Mouse (Mus musculus): Measurements from ENCODE around the gene Eif4a3. TPM values are rescaled to one million over a fixed set of nuclear protein-coding genes. Genes with fewer than 3 reads are reported as not detected.
A peak's percentile ranks its signal among the peaks of the same experiment; 100 is the strongest.
"Not testable (repeated sequence)": the region's sequence is repeated elsewhere in the genome, so short reads cannot be mapped to it uniquely, and the experiment has no call there.

Gene Eif4a3
- polyA plus RNA-seq, 1 experiment from 2014 or later: 207 TPM

- H3K9ac ChIP-seq (replicated peaks; ENCODE audit: low read depth): no peak overlapping the region
- no peaks in the 10 kb centered on the region for H3K36me3 ChIP-seq (ENCODE audit: insufficient read depth, low read length)
- TF ChIP-seq EP300 (IDR thresholded peaks at IDR 0.05) (no peak), CTCF (IDR thresholded peaks at IDR 0.05) (no peak)
- no peaks in the 10 kb centered on the region for H3K9me3 ChIP-seq (ENCODE audit: low read length)
- no peak overlapping the region for H3K27ac ChIP-seq (ENCODE audit: low read length)
- WGBS: 47% methylated on average over 9 of the region's 9 CpGs
- no peaks in the 10 kb centered on the region for H3K4me1 ChIP-seq (ENCODE audit: insufficient read depth, low read depth, low read length)
- DNase-seq (ENCODE audit: low spot score) (no peak), ATAC-seq (no peak)
- H3K4me2 ChIP-seq (replicated peaks; ENCODE audit: low read depth, low read length): peak overlapping the region; percentile 23
- H3K4me3 ChIP-seq (ENCODE audit: low read depth, low read length): no peak overlapping the region
- H3K27me3 ChIP-seq (replicated peaks; ENCODE audit: insufficient read depth, low read length): no peaks in the 10 kb centered on the region
These were observed 41.7 kb downstream of the Eif4a3 start for GRCm38 (mm10) chr11:119258216-119258571.

DNA sequence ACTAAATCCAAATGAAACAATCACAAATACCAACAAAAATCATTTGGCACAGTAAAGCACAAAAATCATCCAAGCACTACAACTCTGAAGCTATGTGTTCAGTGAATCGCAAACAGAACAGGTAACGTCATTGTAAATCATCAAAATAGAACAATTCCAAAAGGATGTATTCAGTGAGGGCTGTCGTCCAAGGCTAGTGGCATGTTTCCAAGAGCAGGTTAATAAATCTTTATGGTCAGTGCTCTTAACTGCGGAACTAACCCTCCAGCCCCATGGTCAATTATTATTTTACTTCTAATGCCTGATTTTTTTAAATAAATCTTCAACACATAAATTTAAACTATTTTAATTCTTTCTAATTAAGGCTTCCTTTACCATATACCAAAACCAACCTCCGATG lies 43.3 kb downstream of the Eif4a3 start:
- WGBS: 58% methylated on average over 5 of the region's 5 CpGs
- not testable (repeated sequence) for ATAC-seq; H3K36me3 ChIP-seq (ENCODE audit: insufficient read depth, low read length); H3K4me1 ChIP-seq (ENCODE audit: insufficient read depth, low read depth, low read length); DNase-seq (ENCODE audit: low spot score); H3K4me2 ChIP-seq (replicated peaks; ENCODE audit: low read depth, low read length); H3K9me3 ChIP-seq (ENCODE audit: low read length); H3K27me3 ChIP-seq (replicated peaks; ENCODE audit: insufficient read depth, low read length); H3K4me3 ChIP-seq (ENCODE audit: low read depth, low read length); H3K27ac ChIP-seq (ENCODE audit: low read length); H3K9ac ChIP-seq (replicated peaks; ENCODE audit: low read depth)

DNA sequence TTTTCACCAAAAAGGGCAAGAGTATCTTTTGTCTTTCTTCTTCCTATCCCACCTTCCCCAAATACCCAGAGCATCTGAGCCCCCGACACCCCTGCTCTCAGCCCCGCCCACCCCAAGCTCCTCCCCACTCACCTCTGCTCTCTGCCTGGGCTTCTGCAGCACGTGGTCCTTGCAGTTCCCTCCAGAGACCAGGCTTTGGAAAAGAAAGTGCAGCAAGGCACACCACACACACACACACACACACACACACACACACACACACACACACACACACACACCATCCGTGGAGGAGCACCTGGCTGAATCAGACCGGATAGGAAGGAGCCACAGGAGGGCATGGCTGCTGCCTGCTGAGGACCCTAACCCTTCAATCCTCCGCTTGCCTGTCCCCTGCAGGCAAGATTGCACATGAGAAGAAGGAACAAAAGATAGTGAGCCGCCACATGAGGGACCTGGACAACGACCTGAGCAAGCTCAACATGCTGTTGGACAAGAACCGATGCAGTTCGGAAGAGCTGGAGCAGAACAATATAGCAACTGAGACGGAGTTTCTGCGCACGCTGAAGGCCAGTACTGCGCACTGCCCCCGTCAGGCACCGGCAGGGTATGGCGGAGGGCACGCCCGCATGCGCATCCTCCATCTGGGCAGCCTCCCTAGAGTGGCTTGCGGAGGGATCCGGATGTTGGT lies 46.9 kb downstream of the Eif4a3 start:
- H3K9ac ChIP-seq (replicated peaks; ENCODE audit: low read depth): no peak overlapping the region

GRCm38 (mm10) chr11:119250998-119251397 lies 48.9 kb downstream of the Eif4a3 start:
- Histone ChIP-seq H3K27me3 (replicated peaks; ENCODE audit: insufficient read depth, low read length) (no peaks in the 10 kb centered on the region), H3K27ac (ENCODE audit: low read length) (no peak overlapping the region), H3K36me3 (ENCODE audit: insufficient read depth, low read length) (no peaks in the 10 kb centered on the region), H3K4me2 (replicated peaks; ENCODE audit: low read depth, low read length) (no peak overlapping the region), H3K4me1 (ENCODE audit: insufficient read depth, low read depth, low read length) (0 out of 2 replicates have a peak, but pooled peaks cover 2% of the 10 kb centered on the region), H3K4me3 (ENCODE audit: low read depth, low read length) (no peak overlapping the region), H3K9ac (replicated peaks; ENCODE audit: low read depth) (no peak overlapping the region), H3K9me3 (ENCODE audit: low read length) (no peaks in the 10 kb centered on the region)
- no peak for DNase-seq (ENCODE audit: low spot score)
- no peak for ATAC-seq
- TF ChIP-seq CTCF (IDR thresholded peaks at IDR 0.05): no peak
- TF ChIP-seq EP300 (IDR thresholded peaks at IDR 0.05): no peak
- WGBS: 45% methylated on average over 17 of the region's 17 CpGs

More for the DNA sequence above, 46.9 kb downstream of the Eif4a3 start:
- peak; percentile 59 for ATAC-seq
- 7% methylated on average over 20 of the region's 22 CpGs for WGBS
- Histone ChIP-seq H3K36me3 (ENCODE audit: insufficient read depth, low read length) (no peaks in the 10 kb centered on the region), H3K9me3 (ENCODE audit: low read length) (no peaks in the 10 kb centered on the region), H3K4me3 (ENCODE audit: low read depth, low read length) (no peak overlapping the region), H3K4me1 (ENCODE audit: insufficient read depth, low read depth, low read length) (0 out of 2 replicates have a peak, but pooled peaks cover 2% of the 10 kb centered on the region), H3K4me2 (replicated peaks; ENCODE audit: low read depth, low read length) (peak overlapping the region; percentile 29; the same call in 1 of the 2 replicates), H3K27ac (ENCODE audit: low read length) (no peak overlapping the region), H3K27me3 (replicated peaks; ENCODE audit: insufficient read depth, low read length) (no peaks in the 10 kb centered on the region)
- peak; percentile 71 for DNase-seq (ENCODE audit: low spot score)
- TF ChIP-seq EP300 (IDR thresholded peaks at IDR 0.05) (no peak), CTCF (IDR thresholded peaks at IDR 0.05) (peak; percentile 81)

- Histone ChIP-seq H3K36me3 (ENCODE audit: insufficient read depth, low read length) (no peaks in the 10 kb centered on the region), H3K4me1 (ENCODE audit: insufficient read depth, low read depth, low read length) (0 out of 2 replicates have a peak, but pooled peaks cover 2% of the 10 kb centered on the region), H3K27ac (ENCODE audit: low read length) (no peak overlapping the region), H3K4me3 (ENCODE audit: low read depth, low read length) (no peak overlapping the region), H3K4me2 (replicated peaks; ENCODE audit: low read depth, low read length) (no peak overlapping the region), H3K9ac (replicated peaks; ENCODE audit: low read depth) (no peak overlapping the region), H3K9me3 (ENCODE audit: low read length) (no peaks in the 10 kb centered on the region), H3K27me3 (replicated peaks; ENCODE audit: insufficient read depth, low read length) (no peaks in the 10 kb centered on the region)
- no peak for TF ChIP-seq EP300 (IDR thresholded peaks at IDR 0.05)
- TF ChIP-seq CTCF (IDR thresholded peaks at IDR 0.05): peak; percentile 76
- peak; percentile 91 for ATAC-seq
- WGBS: 12% methylated on average over 6 of the region's 6 CpGs
- peak; percentile 95 for DNase-seq (ENCODE audit: low spot score)
These were observed 50.9 kb downstream of the Eif4a3 start for GRCm38 (mm10) chr11:119249011-119249410.

- not testable (repeated sequence) for H3K4me2 ChIP-seq (replicated peaks; ENCODE audit: low read depth, low read length); ATAC-seq; H3K9me3 ChIP-seq (ENCODE audit: low read length); H3K9ac ChIP-seq (replicated peaks; ENCODE audit: low read depth); H3K4me3 ChIP-seq (ENCODE audit: low read depth, low read length); H3K27me3 ChIP-seq (replicated peaks; ENCODE audit: insufficient read depth, low read length); H3K27ac ChIP-seq (ENCODE audit: low read length); H3K36me3 ChIP-seq (ENCODE audit: insufficient read depth, low read length); H3K4me1 ChIP-seq (ENCODE audit: insufficient read depth, low read depth, low read length); DNase-seq (ENCODE audit: low spot score)
- 85% methylated on average over 6 of the region's 6 CpGs for WGBS
These were observed 54.3 kb downstream of the Eif4a3 start for GRCm38 (mm10) chr11:119245543-119245942.

Data from lung, postnatal 0 days (tissue).